Mouse (Mus musculus): ENCODE data around the gene Fst.

GRCm38 (mm10) chr13:114493826-114494225 is 35.1 kb upstream of the Fst start:
- TF ChIP-seq HCFC1 (IDR thresholded peaks at IDR 0.05; ENCODE audit: borderline replicate concordance, insufficient read depth, low read length) (no peak), MAFK (IDR thresholded peaks at IDR 0.05; ENCODE audit: insufficient read depth, low read depth, low read length) (no peak)
